Mouse (Mus musculus) C2C12 (cell line): ENCODE results near the gene Styx. TPM values are rescaled to one million over a fixed set of nuclear protein-coding genes. Genes with fewer than 3 reads are reported as not detected.
A peak's percentile ranks its signal among the peaks of the same experiment; 100 is the strongest.

Experiments used
- H3K27me3 ChIP-seq: one replicate; pipeline ENCODE4 v1.6.1; 2011; ENCODE audit not compliant: control insufficient read depth, insufficient read depth, insufficient read length
- H3K36me3 ChIP-seq: one replicate; pipeline ENCODE4 v1.6.1; 2011; ENCODE audit not compliant: control insufficient read depth, insufficient read depth
- H3K4me3 ChIP-seq: one replicate; pipeline ENCODE4 v1.5.1; 2011; ENCODE audit warnings: mild to moderate bottlenecking, control low read depth; ENCODE audit not compliant: poor library complexity, insufficient read depth, severe bottlenecking
- H3K79me2 ChIP-seq: one replicate; pipeline ENCODE4 v1.6.1; 2011; ENCODE audit not compliant: control insufficient read depth, insufficient read depth
- H3K79me3 ChIP-seq: one replicate; pipeline ENCODE4 v1.6.1; 2011; ENCODE audit warnings: low read depth, control low read depth
- H3ac ChIP-seq: one replicate; pipeline ENCODE3; 2011; ENCODE audit warnings: low read depth; ENCODE audit not compliant: control insufficient read depth, insufficient read length
- CEBPB ChIP-seq: IDR thresholded peaks from one replicate; pipeline ENCODE4 v1.6.1; 2011; ENCODE audit warnings: low read depth, mild to moderate bottlenecking, control low read depth, moderate library complexity
- CTCF ChIP-seq: IDR thresholded peaks from one replicate; pipeline ENCODE4 v1.5.1; 2011; ENCODE audit not compliant: control insufficient read depth, insufficient read depth, insufficient read length
- FOSL1 ChIP-seq: IDR thresholded peaks from one replicate; pipeline ENCODE4 v1.8.0; 2011; ENCODE audit warnings: mild to moderate bottlenecking, low read length; ENCODE audit not compliant: poor library complexity, insufficient read depth, severe bottlenecking
- MAX ChIP-seq: IDR thresholded peaks from one replicate; pipeline ENCODE4 v1.6.1; 2011; ENCODE audit warnings: mild to moderate bottlenecking, control low read depth
- MYOD1 ChIP-seq: IDR thresholded peaks from one replicate; pipeline ENCODE4 v1.6.1; 2011; ENCODE audit warnings: low read depth; ENCODE audit not compliant: control insufficient read depth, insufficient read length
- MYOG ChIP-seq: IDR thresholded peaks from one replicate; pipeline ENCODE4 v1.6.1; 2011; ENCODE audit not compliant: control insufficient read depth, insufficient read length; ENCODE audit errors: extremely low read depth
- USF1 ChIP-seq: IDR thresholded peaks from one replicate; pipeline ENCODE4 v1.6.1; 2011; ENCODE audit warnings: low read depth, mild to moderate bottlenecking, control low read depth, moderate library complexity
- polyA plus RNA-seq: library from polyadenylated mRNA; unstranded; fragments of >200 nt; fragmentation: generic; extraction: Trizol; gene quantifications from one replicate; pipeline ENCODE4 v1.2.1, GENCODE M21; 2012; ENCODE audit warnings: missing spikeins

Styx gene
- polyA plus RNA-seq, 1 experiment = 6.7 TPM

GRCm38 (mm10) chr14:45378771-45379170 is 27.9 kb downstream of the Styx start:
- no peaks in the 10 kb centered on the region for H3K79me2 ChIP-seq
- TF ChIP-seq USF1 (no peak), MYOD1 (no peak), MYOG (no peak), CTCF (no peak), MAX (no peak), FOSL1 (no peak), CEBPB (no peak)
- H3K27me3 ChIP-seq = no peaks in the 10 kb centered on the region
- H3K36me3 ChIP-seq = peaks cover 48% of the 10 kb centered on the region
- no peaks in the 10 kb centered on the region for H3K79me3 ChIP-seq
- no peak overlapping the region for H3ac ChIP-seq
- no peak overlapping the region for H3K4me3 ChIP-seq

- H3K4me3 ChIP-seq = no peak overlapping the region
- H3K27me3 ChIP-seq = no peaks in the 10 kb centered on the region
- TF ChIP-seq CEBPB = no peak
- TF ChIP-seq MYOG = no peak
- no peak for TF ChIP-seq CTCF
- no peak for TF ChIP-seq FOSL1
- no peak for TF ChIP-seq USF1
- TF ChIP-seq MYOD1 = no peak
- peaks cover 15% of the 10 kb centered on the region for H3K79me2 ChIP-seq
- no peaks in the 10 kb centered on the region for H3K79me3 ChIP-seq
- peaks cover 48% of the 10 kb centered on the region for H3K36me3 ChIP-seq
- H3ac ChIP-seq = no peak overlapping the region
These were observed 29.9 kb downstream of the Styx start for GRCm38 (mm10) chr14:45380756-45381155.

GRCm38 (mm10) chr14:45382912-45383311 is 32.0 kb downstream of the Styx start:
- peaks cover 48% of the 10 kb centered on the region for H3K36me3 ChIP-seq
- H3K27me3 ChIP-seq = no peaks in the 10 kb centered on the region
- peaks cover 4% of the 10 kb centered on the region for H3K79me3 ChIP-seq
- TF ChIP-seq MYOD1 (no peak), MAX (peak; percentile 53), MYOG (no peak), USF1 (peak; percentile 35), CTCF (no peak), FOSL1 (no peak), CEBPB (no peak)
- H3K79me2 ChIP-seq = peaks cover 37% of the 10 kb centered on the region
- H3K4me3 ChIP-seq = no peak overlapping the region
- H3ac ChIP-seq = no peak overlapping the region

GRCm38 (mm10) chr14:45385596-45385995 is 34.7 kb downstream of the Styx start:
- no peak overlapping the region for H3ac ChIP-seq
- peaks cover 4% of the 10 kb centered on the region for H3K79me3 ChIP-seq
- TF ChIP-seq MYOD1 = no peak
- no peak for TF ChIP-seq MAX
- TF ChIP-seq MYOG = no peak
- TF ChIP-seq FOSL1 = no peak
- no peak for TF ChIP-seq CTCF
- no peaks in the 10 kb centered on the region for H3K27me3 ChIP-seq
- H3K36me3 ChIP-seq = peaks cover 29% of the 10 kb centered on the region
- peaks cover 40% of the 10 kb centered on the region for H3K79me2 ChIP-seq
- H3K4me3 ChIP-seq = no peak overlapping the region

DNA sequence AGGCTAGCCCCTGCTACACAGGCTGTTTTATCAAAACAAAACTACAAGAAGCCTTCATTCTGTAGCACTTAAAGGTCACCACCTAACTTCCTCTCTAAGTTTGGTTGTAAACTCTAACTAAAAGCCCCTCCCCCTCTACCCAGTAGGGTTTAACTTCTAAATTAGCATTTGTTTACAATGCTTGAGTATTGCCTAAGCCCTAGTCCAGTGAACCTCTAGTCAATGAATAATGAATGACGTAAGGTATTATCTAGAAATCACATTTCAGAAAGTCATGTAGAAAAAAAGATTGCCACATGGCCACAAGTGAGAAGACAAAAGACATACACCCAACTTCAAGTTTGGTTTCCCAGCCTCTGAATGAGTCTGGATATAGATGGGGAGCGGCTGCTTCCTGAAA is 36.6 kb downstream of the Styx start:
- no peaks in the 10 kb centered on the region for H3K27me3 ChIP-seq
- TF ChIP-seq CTCF (no peak), MYOG (no peak), MAX (no peak), FOSL1 (no peak), USF1 (no peak), CEBPB (no peak), MYOD1 (no peak)
- H3K4me3 ChIP-seq = peak overlapping the region; percentile 75
- H3K36me3 ChIP-seq = peaks cover 12% of the 10 kb centered on the region
- peaks cover 40% of the 10 kb centered on the region for H3K79me2 ChIP-seq
- H3K79me3 ChIP-seq = peaks cover 4% of the 10 kb centered on the region
- H3ac ChIP-seq = no peak overlapping the region

DNA sequence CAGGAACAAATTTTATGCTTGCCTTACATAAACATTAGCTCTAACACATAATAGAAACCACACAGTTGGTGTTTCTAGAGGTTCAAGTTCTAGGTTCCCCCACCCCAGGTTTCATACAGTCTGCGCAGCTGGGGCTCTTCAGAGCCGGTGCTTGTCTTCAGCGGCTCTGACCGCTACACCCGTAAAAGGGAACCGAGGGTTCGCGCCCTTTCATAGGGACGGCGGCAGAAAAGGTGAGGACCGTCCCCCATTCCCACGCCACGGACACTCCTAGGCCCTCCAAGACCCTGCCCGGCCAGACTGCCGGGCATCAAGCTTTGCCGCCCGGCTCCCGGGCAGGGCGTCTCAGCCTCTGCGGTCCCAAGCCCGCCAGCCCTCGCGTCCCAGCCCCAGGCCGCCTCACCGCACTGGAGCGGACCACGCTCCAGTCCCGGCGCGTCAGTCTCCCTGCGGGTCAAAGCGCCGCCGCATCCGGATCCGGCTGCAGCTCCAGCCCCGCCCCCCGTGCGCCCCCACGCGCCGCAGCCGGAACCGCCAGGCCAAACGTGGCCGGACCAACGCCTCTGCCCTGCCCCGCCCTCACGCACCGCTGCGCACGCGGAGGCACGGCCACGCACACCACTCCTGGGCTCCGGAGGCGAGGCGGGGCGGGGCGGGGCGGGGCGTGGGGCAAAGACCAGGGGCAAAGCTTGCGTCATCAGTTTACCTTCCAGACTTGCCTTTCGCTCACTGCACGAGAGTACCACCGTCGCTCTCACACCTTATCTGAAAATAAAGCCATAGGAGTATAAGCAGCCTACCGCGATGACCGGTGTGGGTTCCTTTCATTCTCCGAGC is 37.7 kb downstream of the Styx start:
- Histone ChIP-seq H3K79me3 (peaks cover 4% of the 10 kb centered on the region), H3K27me3 (no peaks in the 10 kb centered on the region), H3K4me3 (peak overlapping the region; percentile 75), H3K36me3 (peaks cover under 1% of the 10 kb centered on the region), H3K79me2 (peaks cover 40% of the 10 kb centered on the region), H3ac (peak overlapping the region; percentile 83)
- TF ChIP-seq MYOD1 = no peak
- TF ChIP-seq USF1 = no peak
- no peak for TF ChIP-seq FOSL1
- TF ChIP-seq MAX = peak; percentile 77
- TF ChIP-seq CTCF = no peak
- peak; percentile 35 for TF ChIP-seq CEBPB
- no peak for TF ChIP-seq MYOG
